Mouse (Mus musculus) thymus, adult 18-20 months (tissue): Measurements from ENCODE around the gene Celf3.

Experiments
- DNase-seq, 2 experiments: peaks; one replicate each; pipeline ENCODE4 v3.0.0; 2022; ENCODE audit warnings: mixed read lengths in 2 of 2

Gene Celf3

DNA sequence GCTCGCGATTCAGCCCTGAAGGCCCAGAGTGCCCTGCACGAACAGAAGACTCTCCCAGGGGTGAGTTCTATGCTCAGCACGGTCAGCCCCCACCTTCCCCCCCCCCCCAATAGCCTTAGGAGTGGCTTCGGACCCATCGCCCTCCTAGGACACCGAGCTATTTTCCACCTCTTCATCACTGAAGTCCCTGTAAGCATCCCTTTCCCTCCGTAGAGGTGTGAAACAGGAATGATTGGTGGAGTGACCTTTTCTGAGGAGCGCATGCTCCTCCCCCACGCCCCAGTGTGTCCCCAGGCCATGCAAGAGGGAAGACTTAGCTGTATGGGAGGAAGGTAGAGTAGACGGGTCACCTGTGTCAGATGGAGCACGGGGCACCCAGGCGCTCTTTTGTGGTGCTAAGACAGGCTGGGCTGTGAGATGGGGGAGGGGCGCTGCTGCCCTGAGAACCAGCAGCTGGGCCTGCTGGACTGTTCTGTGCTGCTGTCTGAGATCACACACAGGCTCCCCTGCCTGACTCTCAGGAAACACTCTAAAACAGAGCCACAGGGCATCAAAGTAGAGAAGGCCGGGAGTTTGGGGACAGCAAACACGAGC, 2.3 kb downstream of the Celf3 start, which contains the start of gene Riiad1:
TSS of gene Riiad1 (minus strand) at position 51 of the 594 bp plus-strand sequence.
- no peak for DNase-seq

- no peak for DNase-seq
Observed at GRCm38 (mm10) chr3:94481429-94481828, 3.3 kb downstream of the Celf3 start.

- DNase-seq = no peak
Observed at GRCm38 (mm10) chr3:94482764-94483385, 4.8 kb downstream of the Celf3 start.

- peak in 1 of 2 experiments; percentile 14 for DNase-seq
Observed at GRCm38 (mm10) chr3:94483790-94484439, 5.8 kb downstream of the Celf3 start.

DNA sequence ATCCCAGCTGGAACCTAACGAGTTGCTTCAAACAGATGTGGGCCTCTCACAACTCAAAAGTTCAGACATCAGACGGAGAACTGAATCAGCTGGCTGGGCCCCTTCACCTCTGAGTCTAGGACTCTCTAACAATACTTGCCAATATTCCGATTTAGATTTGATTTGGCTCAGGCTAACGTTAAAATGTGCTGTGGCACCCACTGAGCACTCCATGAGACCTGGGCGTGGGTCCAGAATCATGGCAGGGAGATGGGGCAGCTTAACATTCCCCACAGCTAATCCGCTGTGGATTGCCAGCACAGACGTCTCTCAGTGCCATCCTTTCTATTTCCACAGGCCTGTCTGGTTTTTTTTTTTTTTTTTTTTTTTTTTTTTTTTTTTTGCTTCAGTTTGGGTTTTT, 7.8 kb downstream of the Celf3 start:
- no peak for DNase-seq

DNA sequence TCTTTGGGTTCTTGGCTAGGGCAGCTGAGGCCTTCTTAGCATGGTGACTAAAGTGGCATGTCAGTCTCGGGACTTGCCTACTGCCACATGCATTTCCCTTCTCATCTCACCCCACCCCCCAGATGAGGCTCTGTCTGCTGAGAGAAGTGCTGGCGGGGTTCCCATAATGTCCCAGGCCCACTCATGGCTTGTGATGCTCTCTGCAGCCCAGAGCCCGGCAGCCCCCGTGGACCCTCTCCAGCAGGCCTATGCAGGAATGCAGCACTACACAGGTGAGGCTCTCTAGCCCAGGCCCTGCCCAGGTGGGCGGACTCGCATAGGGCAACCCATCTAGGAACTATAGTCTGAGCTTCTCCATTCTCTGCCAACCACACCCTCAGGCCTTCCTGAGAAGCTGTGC, 9.5 kb downstream of the Celf3 start:
- DNase-seq = no peak

DNA sequence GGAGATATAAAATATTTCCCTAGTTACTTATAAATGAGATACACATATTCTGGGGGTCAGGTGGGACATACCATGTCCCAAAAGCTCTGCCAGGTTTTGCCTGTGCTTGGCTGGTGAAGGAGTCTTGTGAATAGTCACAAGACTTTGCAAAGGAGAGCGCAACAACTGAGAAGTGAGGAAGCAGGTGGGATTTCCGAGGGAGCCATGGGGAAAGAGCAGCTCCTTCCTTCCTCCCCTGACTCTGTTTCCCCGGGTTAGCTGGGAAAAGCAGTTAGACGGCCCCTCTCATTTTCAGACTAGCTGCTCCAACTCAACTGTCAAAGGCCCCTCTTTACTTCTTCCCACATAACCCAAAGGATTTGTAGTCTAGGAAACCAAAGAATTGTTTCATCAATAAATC, 19.1 kb downstream of the Celf3 start:
- DNase-seq = no peak

DNA sequence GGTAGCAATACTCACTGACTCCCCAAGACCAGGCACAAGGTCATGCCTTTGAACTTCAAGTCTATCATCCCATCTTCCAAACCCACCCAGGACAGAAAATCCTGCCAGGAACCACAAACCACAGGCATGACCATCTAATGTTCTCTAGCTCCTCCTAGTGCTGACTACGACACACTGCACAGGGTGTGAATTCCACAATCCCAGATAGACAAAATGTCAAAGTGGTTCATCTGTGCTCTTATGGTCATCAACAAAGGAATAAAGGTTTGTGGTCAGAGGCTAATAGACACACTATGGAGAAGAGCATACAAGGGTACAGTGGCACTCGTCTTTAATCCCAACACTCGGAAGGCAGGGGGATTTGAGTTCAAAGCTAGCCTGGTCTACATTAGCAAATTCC, 24.1 kb downstream of the Celf3 start:
- DNase-seq = no peak

DNA sequence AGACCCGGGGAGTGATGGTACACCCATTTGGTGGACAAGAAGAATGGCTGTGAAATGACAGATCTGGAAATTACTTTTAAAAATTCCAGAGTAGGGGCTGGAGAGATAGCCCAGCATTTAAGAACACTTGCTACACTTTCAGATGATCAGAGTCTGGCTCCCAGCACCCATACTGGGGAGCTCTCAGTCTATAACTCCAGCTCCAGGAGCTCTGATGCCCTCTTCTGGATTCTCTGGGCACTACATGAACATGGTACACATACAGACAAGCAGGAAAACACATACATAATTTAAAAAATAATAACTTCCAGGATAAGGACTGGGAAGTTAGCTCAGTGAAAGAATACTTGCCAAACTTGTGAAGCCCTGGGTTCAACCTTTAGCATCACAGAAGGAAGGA, 28.6 kb downstream of the Celf3 start:
- DNase-seq = no peak

- no peak for DNase-seq
Observed at GRCm38 (mm10) chr3:94526731-94527130, 48.6 kb downstream of the Celf3 start.

GRCm38 (mm10) chr3:94533968-94534367, 55.9 kb downstream of the Celf3 start:
- no peak for DNase-seq

DNA sequence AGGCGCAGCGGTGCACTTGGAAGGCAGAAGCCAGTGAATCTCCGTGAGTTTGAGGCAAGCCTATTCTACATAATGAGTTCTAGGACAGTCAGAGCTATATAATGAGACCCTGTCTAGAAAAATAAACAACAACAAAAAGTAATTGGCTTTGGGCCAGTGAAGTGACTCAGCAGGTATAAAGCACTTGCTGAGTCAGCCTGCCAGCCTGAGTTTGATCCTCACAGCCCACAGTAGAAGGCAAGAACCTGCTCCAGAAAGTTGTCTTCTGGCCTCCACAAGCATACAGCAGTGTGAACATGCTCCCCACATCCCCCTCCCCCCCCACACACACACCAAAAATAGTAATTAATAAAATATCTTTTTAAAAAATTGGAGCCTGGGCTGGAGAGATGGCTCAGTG, 59.1 kb downstream of the Celf3 start:
- DNase-seq = no peak
